Mouse (Mus musculus): ENCODE data around the gene Pus10.

Gene Pus10

DNA sequence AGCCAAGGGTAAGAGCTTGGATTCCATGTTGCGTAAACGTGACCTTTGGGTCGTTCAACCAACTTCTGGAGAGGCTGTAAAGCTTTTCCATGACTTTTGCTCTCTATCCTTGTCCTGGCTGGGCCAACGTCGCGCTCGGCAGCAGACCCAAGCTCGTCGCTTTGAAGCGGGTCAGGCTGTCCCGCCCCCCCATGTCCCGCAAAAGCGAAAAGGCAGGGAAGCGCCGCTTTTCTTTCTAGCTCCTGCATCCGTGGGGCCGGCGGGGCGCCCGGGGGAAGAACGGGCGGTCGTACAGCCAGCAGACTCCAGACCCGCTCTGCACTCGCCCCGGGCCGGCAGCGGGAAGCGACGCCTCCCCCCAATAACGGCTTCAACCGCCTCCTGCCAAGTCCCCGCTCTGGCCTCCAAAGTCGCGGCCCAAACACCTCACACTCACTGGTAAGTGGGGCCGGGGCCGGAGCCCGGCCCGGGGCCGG is at the start of gene Pus10:
TSS of gene Pus10 (plus strand) at position 364 of the 476 bp plus-strand sequence.
- no peak for DNase-seq (ENCODE audit: low spot score)

DNA sequence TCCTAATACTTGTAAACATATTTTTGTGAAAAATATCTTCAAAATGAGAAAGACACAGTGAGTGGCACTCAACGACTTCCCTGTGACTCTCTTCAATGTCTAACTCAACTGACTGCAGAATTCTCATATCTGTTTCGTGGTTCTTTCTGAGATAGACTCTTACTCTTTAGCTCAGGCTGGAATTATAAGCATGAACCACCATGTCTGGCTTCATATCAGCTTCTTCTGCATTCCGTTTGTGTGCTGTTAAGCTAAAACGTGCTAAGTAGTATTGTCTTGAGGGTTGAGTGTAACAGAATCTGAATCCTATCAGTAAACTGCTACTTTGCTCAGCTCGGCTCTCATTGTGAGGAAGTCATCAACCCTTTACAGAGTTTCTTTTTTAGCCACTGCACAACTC is 46.5 kb upstream of the Pus10 start:
- DNase-seq (ENCODE audit: low spot score): no peak

DNA sequence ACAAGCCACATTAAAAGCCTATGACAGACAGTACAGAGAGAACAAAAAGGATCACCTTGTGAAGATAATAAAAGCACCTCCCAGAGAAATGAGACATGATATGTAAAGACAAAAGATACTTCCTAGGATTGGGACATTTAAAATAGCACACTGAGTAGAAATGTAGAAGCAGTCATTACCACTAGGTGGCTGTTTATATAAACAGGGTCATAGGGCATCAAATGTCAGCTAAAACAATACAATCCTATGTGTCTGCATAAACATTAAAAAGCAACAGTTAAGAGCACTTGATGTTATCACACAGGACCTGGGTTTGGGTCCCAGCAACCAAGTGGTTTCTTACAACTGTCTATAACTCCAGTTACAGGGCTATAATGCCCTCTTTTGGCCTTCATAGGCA is 34.8 kb upstream of the Pus10 start:
- DNase-seq (ENCODE audit: low spot score): no peak

DNA sequence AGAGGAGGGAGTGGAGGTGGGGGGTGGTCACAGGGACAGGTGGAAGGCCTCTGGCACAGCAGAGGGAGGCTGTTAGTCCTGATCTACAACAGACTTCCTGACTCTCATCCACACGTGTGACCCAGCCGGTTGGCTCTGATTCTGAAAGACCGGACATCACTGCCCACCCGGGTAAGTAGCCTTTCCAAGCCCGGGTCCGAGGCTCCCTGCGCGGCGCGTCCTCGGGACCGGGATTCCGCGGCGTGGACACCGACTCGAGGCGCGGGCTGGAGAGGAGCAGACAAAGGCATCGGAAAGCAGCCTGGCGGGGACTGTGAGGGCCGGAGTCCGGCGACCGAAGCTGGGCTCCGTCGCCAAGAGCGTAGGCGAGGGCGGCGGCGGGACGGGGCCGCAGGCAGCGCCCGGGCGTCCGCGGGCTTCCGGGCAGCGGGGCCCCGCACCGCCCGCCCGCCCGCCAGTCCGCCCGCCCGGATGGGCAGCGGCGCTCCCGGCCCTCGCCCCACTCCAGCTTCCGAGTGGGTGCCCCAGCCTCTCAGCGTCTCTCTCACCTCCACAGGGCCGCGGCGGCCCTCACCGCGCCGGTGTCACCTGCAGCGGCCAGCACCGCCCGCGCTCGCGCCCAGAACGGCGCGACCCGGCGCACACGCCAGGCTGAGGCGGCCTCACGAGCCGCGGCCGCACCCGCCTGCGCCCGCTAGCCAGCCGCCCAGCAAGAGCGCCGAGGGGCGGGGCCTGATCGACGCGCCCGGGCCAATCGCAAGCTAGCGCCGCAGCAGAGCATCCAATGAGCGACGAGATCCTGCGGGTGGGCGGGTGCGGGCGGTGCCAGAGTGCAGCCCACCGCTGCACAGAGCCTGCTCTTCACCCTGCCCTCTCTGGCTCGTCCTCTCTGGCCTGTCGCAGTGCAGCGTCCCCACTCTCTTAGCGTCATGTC is 32.3 kb upstream of the Pus10 start, which contains the start of gene 0610010F05Rik:
TSS of gene 0610010F05Rik (minus strand) at position 695 of the 934 bp plus-strand sequence.
- DNase-seq (ENCODE audit: low spot score): peak; percentile 72

DNA sequence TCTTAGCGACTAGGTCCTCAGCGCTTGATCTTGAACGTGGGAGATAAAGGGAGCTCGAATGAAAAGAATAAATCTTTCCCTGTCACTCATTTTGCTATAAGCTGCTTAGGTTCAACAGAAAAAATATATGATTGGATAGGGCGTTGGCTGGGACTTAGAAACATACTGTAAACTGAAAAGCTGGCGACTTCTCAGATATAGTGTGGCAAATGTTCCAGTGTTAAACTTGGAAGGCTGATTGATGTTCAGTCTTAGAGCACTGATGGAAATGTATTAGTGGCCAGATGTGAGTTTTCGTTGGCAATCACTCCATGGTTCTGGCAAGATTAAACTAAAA is 31.6 kb upstream of the Pus10 start:
- no peak for DNase-seq (ENCODE audit: low spot score)

DNA sequence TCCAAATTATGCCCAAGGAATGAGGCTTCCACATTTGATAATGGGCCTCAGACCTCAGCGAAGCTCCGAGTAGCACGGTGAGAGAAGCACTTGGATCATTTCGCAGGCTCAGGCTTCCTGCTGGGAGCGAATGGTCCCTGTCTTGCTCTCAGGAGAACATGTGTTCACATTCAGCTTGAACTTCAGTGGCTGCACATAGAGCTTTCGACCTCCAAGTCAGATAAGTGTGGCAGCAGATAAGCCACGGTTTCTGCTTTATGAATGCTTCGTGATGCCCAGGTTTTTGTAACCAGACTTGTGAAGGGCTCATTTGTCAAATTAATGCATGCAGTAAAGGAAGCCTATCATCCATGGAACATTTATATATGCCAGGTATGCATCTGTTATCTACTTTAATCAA is 30.9 kb upstream of the Pus10 start:
- no peak for DNase-seq (ENCODE audit: low spot score)

DNA sequence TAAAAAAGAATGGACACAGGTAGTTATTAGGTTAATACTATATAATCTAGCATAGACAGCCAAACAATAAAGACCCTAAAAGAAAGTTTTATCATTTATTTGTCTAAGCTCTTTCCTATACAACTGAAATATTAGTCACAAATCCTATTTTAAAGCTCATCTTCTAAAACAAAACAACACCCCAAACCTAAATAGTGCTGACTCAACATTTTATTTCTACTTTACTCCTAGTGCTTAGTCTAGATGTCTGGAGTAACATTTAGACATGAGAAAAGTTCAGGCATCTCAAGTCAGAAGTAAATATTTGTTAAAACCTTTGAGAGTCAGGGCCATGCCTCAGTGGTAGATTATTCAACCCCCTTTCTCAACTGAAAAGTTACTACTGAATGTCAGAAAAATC is 18.0 kb upstream of the Pus10 start:
- no peak for DNase-seq (ENCODE audit: low spot score)

DNA sequence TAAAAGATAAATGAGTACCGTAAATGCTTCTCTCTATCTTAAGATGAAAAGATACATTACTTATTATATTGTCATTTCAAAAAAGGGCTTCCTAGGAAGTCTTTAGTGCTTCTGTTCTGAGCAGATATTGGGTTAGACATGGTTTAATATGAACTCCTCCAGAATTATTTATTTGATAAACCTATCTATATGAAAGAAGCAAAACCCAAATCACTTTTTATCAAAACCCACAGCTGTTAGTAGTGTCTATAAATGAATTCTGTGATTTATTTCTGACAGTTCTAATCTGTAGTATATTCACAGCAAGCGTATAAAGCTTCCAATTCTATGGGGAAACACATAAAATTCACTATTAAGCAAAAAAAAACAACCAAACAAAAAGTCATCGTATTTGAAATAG is 17.6 kb upstream of the Pus10 start:
- no peak for DNase-seq (ENCODE audit: low spot score)

DNA sequence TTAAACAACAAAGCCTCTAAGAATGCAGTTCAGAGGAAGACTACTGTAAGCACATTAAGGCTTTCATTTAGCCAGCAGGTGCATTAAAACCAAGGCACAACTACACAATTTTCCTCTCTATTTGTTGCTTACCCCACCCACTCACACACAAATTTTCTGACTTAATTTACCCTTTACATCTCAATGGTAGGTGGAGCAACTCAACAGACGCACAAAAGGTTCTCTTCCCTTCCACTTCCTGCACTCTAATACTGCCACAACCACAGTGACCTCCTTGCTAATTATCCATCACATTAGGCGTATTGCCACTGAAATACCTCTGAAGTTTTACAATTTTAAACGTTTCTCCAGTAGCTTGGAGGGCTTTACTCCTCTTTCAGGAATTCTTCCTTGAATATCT is 11.8 kb upstream of the Pus10 start:
- DNase-seq (ENCODE audit: low spot score): no peak

DNA sequence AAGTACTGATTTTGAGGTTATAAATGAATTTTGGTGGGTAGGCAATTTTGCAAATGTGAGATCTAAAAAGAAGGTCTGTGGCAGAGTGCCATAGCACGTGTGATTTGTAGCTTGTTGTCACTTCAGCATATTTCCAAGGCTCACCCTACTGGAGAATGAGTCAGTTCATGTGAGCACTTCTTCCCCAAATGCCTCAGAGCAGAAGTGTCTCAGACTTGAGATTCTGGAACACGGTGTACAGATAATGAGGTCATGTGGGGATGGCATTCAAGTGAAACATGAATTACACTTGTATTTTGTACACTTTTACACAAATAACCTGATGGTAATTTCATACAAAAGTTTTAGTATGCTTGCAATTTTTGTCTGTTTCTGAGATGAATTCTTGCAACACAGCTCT is 7.7 kb upstream of the Pus10 start:
- no peak for DNase-seq (ENCODE audit: low spot score)

DNA sequence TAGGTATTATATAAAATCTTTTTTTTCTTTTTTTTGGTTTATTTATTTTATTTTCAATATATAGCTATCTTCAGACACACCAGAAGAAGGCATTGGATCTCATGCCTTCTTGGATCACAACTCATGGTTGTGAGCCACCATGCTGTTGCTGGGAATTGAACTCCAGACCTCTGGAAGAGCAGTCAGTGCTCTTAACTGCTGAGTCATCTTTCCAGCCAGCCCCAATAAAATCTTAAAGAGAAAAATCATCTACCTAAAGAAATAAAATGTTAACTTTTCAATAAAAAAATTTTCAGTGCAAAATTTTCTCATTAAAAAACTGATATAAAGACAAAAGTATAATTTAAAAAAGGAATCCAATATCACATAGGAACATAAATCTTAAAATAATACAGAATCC is 1.2 kb upstream of the Pus10 start:
- no peak for DNase-seq (ENCODE audit: low spot score)

DNA sequence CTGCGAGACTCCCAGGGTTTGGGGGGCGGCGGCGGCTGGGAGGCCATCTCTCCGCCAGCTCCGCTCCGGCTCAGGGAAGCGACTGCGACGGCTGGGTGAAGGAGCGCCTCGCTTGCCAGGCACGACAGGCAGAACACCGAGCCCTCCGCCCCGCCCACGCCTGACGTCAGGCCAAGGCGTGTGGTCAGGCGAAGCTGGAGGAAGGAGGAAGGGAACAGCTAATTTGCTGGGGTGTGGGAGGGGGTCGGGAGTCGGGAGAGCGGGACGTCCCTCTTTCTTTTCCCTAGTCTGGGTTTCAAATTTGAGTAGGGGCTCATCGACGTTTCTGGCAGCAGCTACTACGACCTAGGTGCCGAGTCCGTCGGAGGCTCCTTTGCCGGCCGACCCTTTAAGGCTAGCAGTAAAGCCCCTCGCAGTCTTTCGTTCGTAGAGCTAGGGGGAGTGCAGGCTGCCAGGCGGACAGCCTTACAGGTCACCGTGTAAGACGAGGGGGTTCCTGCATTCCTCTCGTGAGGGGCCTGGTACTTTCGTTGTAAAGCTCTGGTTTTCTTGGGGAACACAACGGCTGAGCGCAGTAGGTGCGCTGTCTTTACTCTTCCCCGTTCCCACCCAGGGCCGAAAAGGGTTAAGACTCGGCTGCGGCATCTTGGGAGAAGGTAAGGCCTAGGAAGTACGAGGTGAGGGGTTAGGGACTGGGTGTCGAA is 476 bp downstream of the Pus10 start, which contains the start of gene Pex13:
TSS of gene Pex13 (minus strand) at position 162 of the 704 bp plus-strand sequence.
- peak; percentile 82 for DNase-seq (ENCODE audit: low spot score)

DNA sequence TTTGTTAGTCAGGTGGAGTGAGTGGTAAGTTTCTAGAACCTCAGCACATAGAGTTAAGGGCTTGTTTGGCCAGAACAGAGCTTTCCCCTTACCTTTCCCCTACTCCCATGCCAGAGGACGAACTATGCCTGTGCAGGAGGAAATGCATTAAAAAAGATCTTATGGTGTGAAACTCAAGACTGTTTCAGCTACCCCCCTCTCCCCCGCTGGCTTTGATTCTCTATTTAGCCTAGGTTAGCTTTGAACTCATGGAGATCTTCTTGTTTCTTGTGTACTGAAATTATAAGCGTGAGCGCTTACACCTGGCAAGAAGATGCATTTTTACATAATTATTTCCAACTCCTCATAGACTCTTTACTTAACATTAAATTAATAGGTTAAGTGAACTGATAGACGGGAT is 1.1 kb downstream of the Pus10 start:
- DNase-seq (ENCODE audit: low spot score): no peak

DNA sequence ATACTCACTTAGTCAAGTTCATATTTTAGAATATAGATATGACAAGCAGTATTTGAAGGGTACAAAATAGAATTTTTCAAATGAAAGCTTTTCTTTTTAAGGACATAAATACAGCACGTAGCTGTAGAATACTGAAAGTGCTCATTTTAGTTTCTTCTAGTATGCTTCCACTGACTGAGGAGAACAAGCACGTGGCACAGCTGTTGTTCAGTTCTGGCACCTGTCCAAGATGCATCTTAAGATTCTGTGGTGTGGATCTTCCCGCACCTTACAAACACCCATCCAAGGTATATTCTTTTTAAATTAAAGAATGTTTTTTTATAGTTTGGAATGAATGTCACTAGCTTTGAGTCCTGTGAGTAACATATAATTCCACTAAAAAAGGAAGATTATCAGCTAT is 1.7 kb downstream of the Pus10 start:
- peak; percentile 18 for DNase-seq (ENCODE audit: low spot score)

DNA sequence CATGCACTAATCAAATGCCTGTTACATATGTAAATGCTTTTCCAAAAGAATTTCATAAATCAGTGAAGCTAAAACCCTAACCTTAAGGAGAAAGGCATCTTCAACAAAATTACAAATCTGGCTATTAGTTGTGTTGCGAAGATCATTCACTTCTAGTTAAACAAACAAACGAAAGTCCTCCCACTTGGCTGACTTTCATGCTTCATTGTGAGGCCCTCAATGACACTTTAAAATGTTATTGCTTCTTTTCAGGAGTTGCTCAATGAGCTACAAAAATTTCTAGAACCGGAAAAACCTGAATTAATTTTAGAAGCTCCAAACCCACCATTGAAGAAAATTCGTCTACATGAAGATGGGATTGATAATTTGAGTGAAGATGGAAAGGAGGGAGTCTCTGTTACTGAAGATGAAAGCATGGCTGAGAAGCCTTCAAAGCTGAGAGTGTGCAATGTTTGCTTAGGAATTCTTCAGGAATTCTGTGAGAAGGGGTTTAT is 6.8 kb downstream of the Pus10 start:
- no peak for DNase-seq (ENCODE audit: low spot score)

DNA sequence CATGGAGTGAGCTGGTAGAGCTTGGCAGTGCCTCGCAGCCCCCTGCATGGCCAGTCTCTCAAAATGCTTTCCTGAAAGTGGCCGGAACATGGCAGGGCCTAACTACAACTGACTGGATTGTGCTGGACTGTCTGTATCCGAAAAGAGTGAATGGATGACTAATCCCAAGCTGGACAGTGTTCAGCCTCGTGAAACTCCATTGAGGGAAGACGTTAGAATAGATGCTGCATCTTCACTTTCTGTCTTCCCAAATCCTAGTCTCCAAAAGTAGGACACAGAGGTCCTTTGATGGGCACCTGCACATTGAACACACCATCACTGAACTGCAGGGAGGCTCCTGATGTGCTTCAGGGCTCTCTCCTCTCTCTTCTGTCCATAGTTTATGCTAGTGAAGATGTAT is 10.6 kb downstream of the Pus10 start:
- no peak for DNase-seq (ENCODE audit: low spot score)

DNA sequence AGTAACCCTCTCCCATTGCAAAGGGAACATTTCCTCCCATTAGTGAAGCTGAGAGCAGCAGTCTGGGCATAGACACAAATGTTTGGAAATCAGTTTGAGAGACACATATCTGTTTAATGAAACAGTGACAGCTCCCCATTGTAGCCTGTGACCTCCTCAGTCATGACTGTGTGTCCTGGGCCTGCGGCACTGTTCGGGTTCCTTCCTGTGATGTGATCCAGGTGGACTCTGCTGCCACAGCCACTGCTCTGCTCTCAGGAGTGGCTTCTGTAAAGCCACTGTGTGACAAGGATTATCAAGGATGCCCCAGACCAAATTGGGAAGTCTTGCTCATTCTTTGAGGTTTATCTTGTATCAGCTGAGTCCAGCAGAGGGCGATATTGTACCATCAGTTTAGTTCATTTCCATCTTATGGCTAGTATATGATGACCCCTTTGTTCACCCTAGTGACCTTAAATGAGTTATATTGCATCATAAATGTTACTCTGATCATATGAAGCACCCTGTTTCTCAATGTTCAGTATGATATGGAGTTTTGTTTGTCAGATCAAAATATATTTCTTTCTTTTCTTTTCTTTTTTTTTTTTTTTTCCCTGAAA is 13.7 kb downstream of the Pus10 start:
- DNase-seq (ENCODE audit: low spot score): peak; percentile 58

DNA sequence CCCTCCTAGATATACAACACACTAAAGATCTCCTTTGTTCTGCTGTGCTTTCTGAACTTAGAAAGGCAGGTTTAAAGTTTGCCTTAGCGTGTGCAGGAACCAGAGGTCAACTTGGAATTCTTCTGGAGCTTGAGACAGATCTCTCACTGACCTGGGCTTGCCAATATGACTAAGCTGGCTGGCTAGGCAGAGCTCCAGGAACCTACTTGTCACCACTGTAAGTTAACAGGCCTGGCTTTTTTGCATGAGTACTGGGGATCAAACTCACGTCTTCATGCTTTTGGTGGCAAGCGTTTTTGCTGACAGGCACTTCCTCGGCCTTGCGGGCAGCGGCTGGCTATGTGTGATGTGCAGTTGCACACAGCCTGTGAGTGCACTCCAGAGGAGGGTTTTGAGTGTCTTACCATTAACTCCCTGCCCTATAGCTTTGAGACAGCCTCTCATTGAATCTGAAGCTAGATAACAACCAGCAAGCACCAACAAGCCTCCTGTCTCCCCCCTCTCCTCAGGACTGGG is 15.0 kb downstream of the Pus10 start:
- DNase-seq (ENCODE audit: low spot score): no peak

DNA sequence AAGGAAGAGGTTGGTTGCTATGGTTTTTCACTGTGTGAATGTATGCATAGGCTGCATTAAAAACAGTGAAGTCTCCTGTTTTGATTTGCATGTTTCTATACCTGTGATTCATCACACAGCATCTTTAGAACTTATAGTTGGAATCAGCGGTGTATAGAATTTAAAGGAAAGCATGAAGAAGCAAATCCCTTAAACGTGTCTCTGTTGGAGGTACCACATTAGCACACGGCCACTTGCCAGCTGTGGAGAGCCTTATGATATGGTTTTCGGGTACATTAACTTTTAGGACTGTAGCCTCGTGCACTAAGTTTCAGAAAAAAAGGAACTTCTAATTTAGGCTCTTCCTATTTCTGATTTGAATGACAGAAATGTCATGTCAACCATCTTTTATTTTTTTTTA is 17.1 kb downstream of the Pus10 start:
- DNase-seq (ENCODE audit: low spot score): no peak

DNA sequence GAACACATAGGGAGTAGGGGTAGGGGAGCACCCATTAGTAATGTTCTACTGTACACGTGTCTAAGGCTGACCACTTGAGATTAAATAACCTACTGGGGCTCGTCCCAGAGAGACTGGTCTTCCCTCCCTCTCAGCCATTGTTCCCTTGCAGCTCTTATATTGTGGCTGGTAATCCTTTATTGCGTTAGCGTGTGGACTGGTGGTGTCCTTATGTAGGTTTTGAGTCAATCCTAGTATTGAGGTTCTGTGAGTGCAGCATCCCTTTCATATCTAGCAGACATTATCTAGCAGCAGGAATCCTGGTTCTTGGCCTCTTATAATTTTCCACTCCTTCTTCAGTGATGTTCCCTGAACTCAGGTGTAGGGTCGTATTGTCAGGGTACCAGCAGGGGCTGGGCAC is 21.2 kb downstream of the Pus10 start:
- DNase-seq (ENCODE audit: low spot score): no peak

DNA sequence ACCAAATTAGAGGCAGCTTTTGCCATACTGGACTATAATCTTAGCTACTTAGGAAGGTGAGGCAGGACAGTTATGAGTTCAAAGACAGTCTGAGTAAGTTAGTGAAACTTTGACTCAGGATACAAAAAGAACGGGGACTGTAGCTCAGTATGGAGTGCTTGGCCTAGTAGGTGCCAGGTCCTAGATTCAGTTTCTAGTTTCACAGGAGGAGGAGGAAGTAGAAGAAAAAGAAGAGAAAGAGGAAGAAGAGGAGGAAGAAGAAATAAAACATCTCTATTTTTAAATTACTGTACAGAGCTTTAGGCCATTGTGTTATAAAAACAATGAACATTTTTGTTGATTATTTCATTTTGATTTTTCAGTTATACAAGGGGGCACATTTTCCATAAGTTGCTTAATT is 22.6 kb downstream of the Pus10 start:
- no peak for DNase-seq (ENCODE audit: low spot score)

DNA sequence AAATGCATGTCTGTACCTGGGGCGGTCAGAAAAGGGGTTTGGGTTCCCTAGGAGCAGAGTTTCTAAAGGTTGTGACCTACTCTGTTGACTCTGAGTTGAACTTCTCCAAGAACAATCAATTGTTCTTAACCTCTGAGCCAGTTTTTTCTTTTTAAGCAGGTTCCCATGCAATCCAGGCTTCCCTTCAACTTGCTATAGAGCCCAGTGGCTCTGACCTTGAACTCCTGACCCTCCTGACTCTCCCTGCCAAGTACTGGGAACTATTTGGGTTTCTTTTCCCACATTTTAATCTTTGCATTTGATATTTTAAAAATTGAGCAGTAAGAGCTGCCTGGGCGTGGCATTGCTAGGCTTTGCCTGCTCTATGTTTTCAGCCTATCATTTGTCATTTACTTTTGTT is 27.8 kb downstream of the Pus10 start:
- DNase-seq (ENCODE audit: low spot score): no peak
